Mouse (Mus musculus) hindbrain, embryonic 14.5 days (tissue): Measurements from ENCODE around the gene Srrt. TPM values are rescaled to one million over a fixed set of nuclear protein-coding genes. Genes with fewer than 3 reads are reported as not detected.
"Not testable (repeated sequence)": the region's sequence is repeated elsewhere in the genome, so short reads cannot be mapped to it uniquely, and the experiment has no call there.

Experiments
- ATAC-seq: fragments of 200-750 bp; cut with Nextera tagmentation; 2 replicates; pipeline ENCODE4 v1.8.0; 2017; ENCODE audit warnings: moderate number of reproducible peaks, mild to moderate bottlenecking, moderate TSS enrichment, moderate library complexity; ENCODE audit not compliant: low FRiP score
- DNase-seq: peaks from one replicate; pipeline ENCODE4 v3.0.0-alpha.2; 2015; ENCODE audit warnings: low spot score
- H3K27ac ChIP-seq: fragments of 300-500 bp; sonication (generic); 2 replicates; pipeline ENCODE4 v1.5.1; 2014; ENCODE audit warnings: mild to moderate bottlenecking, moderate library complexity
- H3K27me3 ChIP-seq: fragments of 300-500 bp; sonication (generic); 2 replicates; pipeline ENCODE4 v1.6.1; 2014; ENCODE audit warnings: mild to moderate bottlenecking, low read length, mixed read lengths; ENCODE audit not compliant: control insufficient read depth, insufficient read depth
- H3K36me3 ChIP-seq: fragments of 300-500 bp; sonication (generic); replicated peaks from 2 replicates; pipeline ENCODE4 v1.6.1; 2014; ENCODE audit not compliant: control insufficient read depth, insufficient read depth
- H3K4me1 ChIP-seq: fragments of 300-500 bp; sonication (generic); replicated peaks from 2 replicates; pipeline ENCODE4 v1.6.1; 2014; ENCODE audit warnings: antibody characterized with exemption, low read length, mixed read lengths; ENCODE audit not compliant: control insufficient read depth, insufficient read depth
- H3K4me2 ChIP-seq: fragments of 300-500 bp; sonication (generic); replicated peaks from 2 replicates; pipeline ENCODE4 v1.6.1; 2014; ENCODE audit warnings: mild to moderate bottlenecking, moderate library complexity
- H3K4me3 ChIP-seq: fragments of 300-500 bp; sonication (generic); replicated peaks from 2 replicates; pipeline ENCODE4 v1.5.1; 2014; ENCODE audit warnings: mild to moderate bottlenecking, low read length
- H3K9ac ChIP-seq: fragments of 300-500 bp; sonication (generic); 2 replicates; pipeline ENCODE4 v1.6.1; 2014
- H3K9me3 ChIP-seq: fragments of 300-500 bp; sonication (generic); 2 replicates; pipeline ENCODE4 v1.6.1; 2016; ENCODE audit warnings: low read length; ENCODE audit not compliant: control insufficient read depth
- WGBS: fragments of 180-500 bp; shearing (Covaris S2); extraction: QIAGEN DNeasy Blood & Tissue Kit; methylation state at CpG from one replicate; pipeline ENCODE4 v1.1.7; 2014; 5-methylcytosine and 5-hydroxymethylcytosine counted together
- polyA plus RNA-seq: library from polyadenylated mRNA; unstranded; fragments of >200 nt; fragmentation: Nextera tagmentation; extraction: Ambion mirVana; gene quantifications from 2 replicates; pipeline ENCODE4 v1.2.1, GENCODE M21; 2014

The Srrt gene
- polyA plus RNA-seq, 1 experiment from 2014 or later = 75.0 TPM

DNA sequence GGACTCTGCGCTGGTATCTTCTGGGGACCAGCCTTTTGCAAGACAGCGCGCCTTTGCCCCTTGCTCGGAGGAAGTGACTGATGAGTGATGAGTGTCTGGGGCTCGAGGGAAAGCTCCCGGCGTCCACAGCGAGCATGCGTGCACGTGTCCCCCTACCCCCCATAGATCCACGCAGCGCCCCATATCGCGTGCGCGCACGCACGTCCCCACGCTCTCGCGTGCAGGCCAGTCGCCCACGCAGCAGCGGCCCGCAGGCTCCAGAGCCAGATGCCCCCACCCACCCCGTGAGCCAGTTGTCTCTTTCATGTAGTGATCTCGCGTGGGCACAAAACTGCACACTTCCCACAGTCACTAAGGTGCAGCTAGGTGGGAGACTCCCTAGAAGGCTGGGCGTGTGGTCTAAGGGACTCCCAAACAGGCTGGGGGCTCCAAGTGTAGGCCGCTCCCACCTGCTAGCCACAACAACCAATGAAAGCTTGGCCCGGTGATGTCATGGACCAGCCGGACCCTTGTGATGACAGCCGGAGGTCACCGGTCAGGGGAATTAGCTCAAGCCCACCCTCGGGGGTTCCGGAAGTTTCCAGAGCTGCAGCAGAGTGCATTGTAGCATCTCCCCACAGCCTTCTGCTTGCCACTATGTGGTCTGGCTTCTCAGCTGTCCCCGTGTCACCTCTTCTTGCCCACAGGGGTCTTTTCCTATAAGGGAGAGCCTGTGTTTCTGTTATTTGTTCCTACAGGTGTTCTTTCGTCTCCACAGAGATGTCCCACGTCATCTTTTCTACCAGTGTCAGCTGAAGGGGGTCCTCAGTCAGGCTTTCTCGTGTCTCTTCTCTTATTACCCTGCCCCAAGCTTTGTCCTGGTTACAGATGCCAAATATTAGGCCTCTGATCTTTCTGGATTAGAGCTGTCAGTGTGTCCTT lies 20.2 kb downstream of the Srrt start, which contains the start of gene Ache:
Ache (plus strand) TSS at position 488 of the 921 bp plus-strand sequence.
- peak within 1 kb of the TSS; percentile 97 for H3K4me2 ChIP-seq
- H3K36me3 ChIP-seq = no peaks in the 10 kb centered on the region
- peak within 1 kb of the TSS; percentile 51 for H3K4me3 ChIP-seq
- ATAC-seq (peak; percentile 73), DNase-seq (peak; percentile 59)
- H3K27me3 ChIP-seq = peaks cover 38% of the 10 kb centered on the region
- peaks cover 23% of the 10 kb centered on the region for H3K4me1 ChIP-seq
- peak within 1 kb of the TSS; percentile 68 for H3K9ac ChIP-seq
- peak within 1 kb of the TSS; percentile 77 for H3K27ac ChIP-seq
- WGBS = 1% methylated on average over 39 of the region's 40 CpGs
- H3K9me3 ChIP-seq = no peaks in the 10 kb centered on the region

DNA sequence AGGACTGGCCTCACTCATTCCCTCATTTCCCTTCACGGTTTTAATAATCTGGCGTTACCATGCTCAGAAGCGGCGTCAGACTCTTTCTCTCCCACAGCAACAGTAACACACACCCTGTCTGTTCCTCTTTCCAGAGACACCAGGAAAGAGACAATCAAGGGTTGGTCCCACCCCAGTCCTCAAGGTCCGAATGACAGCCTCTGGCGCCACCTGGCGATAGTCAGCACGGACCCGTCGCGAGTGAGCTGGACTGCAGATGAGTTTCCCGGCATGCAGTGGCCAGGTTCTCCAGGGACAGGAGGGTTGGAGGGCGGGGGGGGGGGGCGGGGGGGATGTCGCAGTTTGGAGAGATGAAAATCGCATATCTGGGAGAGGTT lies 20.8 kb downstream of the Srrt start:
- H3K4me2 ChIP-seq = peak overlapping the region; percentile 97
- no peaks in the 10 kb centered on the region for H3K9me3 ChIP-seq
- H3K4me1 ChIP-seq = peaks cover 23% of the 10 kb centered on the region
- peaks cover 32% of the 10 kb centered on the region for H3K27me3 ChIP-seq
- peak; percentile 89 for DNase-seq
- ATAC-seq = peak; percentile 81
- no peaks in the 10 kb centered on the region for H3K36me3 ChIP-seq
- peak overlapping the region; percentile 77 for H3K27ac ChIP-seq
- peak overlapping the region; percentile 68 for H3K9ac ChIP-seq
- WGBS = under 1% methylated on average over 14 of the region's 16 CpGs
- H3K4me3 ChIP-seq = peak overlapping the region; percentile 51

DNA sequence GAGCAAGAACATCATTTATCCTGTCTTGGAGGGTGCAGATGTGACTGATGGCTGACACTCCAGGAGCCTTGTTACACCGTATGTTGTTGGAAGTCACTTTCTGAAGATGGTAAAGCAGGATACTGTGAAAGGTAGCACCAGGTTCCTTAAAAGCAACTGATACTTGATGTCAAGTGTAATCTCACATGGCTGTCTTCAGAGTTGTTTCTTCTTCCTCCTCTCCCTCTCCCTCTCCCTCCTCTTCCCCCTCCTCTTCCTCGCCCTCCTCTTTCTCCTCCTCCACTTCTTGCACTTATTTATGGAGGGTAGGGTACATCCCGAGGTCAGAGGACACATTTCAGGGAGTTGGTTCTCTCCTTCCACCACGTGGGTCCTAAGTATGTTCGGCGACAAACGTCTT lies 21.5 kb downstream of the Srrt start:
- WGBS = 56% methylated on average over 7 of the region's 7 CpGs
- no peaks in the 10 kb centered on the region for H3K9me3 ChIP-seq
- H3K4me1 ChIP-seq = peaks cover 23% of the 10 kb centered on the region
- peak overlapping the region; percentile 77 for H3K27ac ChIP-seq
- H3K27me3 ChIP-seq = peaks cover 28% of the 10 kb centered on the region
- DNase-seq (no peak), ATAC-seq (no peak)
- H3K9ac ChIP-seq = peak overlapping the region; percentile 68
- H3K36me3 ChIP-seq = no peaks in the 10 kb centered on the region
- no peak overlapping the region for H3K4me3 ChIP-seq
- peak overlapping the region; percentile 97 for H3K4me2 ChIP-seq

DNA sequence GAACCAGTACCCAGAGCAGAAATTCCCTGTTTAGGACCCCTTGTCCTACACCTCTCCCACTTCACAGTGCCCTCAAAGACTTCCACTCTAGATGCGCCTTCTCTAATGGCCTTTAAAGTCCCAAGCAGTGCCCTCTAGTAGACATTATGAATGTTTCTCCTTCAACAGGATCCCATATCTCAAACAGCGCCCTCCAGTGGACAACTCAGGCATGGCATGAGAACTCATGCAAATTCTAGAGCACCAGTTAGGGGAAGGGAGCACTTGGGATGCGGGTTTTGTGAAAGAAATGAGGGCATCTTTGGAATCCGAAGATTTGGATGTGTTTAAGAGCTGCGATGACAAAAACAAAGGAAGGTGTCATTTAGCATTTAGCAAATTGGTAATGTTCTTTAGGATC lies 22.4 kb downstream of the Srrt start:
- 69% methylated on average over 5 of the region's 5 CpGs for WGBS
- Histone ChIP-seq H3K27me3 (peaks cover 19% of the 10 kb centered on the region), H3K4me1 (peaks cover 23% of the 10 kb centered on the region), H3K36me3 (no peaks in the 10 kb centered on the region), H3K4me3 (no peak overlapping the region), H3K4me2 (no peak overlapping the region), H3K9ac (no peak overlapping the region), H3K9me3 (no peaks in the 10 kb centered on the region), H3K27ac (no peak overlapping the region)
- DNase-seq (peak; percentile 44), ATAC-seq (no peak)

DNA sequence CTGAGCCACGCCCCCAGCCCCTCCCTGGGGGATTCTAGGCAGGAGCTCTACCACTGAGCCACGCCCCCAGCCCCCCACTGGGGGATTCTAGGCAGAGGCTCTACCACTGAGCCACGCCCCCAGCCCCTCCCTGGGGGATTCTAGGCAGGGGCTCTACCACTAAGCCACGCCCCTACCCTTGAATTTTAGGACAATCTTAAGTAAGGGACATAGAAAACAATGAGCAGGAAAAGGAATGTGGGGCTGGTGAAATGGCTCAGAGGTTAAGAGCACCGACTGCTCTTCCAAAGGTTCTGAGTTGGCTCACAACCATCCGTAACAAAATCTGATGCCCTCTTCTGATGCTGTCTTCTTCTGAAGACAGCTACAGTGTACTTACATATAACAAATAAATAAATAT lies 23.1 kb downstream of the Srrt start:
- H3K4me2 ChIP-seq, H3K9ac ChIP-seq, H3K9me3 ChIP-seq, H3K36me3 ChIP-seq, DNase-seq, H3K27ac ChIP-seq, H3K4me3 ChIP-seq, ATAC-seq: not testable (repeated sequence)
- 87% methylated on average over 5 of the region's 6 CpGs for WGBS
- Histone ChIP-seq H3K27me3 (peaks cover 12% of the 10 kb centered on the region), H3K4me1 (peaks cover 21% of the 10 kb centered on the region)

DNA sequence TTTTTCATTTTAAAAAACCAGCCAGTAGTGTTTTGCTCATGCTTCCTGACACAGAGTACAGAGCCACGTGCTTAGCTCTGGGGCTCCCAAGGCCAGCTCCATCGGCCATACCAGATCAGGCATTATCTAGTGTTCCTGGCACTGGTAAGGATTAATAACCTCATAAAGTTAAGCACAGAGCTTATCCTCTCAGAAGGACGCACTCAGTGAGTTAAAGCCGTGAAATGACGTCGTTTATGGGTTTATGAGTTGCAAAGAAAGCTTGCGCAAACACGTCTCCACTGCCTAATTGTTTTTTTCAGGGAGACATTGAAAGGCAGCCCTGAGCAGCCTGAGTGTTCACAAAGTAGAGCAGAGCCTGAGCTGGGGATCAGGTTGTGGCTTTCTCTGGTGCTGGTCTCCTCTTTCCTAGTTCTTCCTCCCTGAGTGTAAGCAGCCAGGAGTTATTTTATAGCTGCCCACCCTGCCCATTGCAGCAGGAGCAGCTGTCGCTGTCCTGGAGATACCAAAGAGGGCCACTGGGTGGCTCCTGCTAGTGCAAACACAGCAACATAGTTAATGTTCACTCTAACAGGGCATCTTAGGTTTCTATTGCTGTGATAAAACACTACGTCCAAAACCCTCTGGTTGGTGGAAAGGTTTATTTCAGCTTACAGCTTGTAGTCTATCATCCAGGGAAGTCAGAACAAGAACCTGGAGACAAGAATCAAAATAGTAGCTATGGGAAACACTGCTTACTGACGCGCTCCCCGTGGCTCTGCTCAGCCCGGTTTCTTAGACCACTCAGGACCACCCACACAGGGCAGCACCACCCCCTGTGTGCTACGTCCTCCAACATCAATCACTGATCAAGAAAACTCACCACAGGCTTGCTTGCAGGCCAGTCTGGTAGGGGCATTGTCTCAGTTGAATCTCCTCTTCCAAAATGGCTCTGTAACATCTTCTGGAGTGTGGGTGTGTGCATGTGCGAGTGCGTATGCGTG lies 29.8 kb downstream of the Srrt start:
- H3K9ac ChIP-seq = no peak overlapping the region
- DNase-seq = peak; percentile 72
- H3K9me3 ChIP-seq = no peaks in the 10 kb centered on the region
- H3K4me2 ChIP-seq = peak overlapping the region; percentile 15
- no peak overlapping the region for H3K4me3 ChIP-seq
- H3K27me3 ChIP-seq = no peaks in the 10 kb centered on the region
- no peak overlapping the region for H3K27ac ChIP-seq
- peak; percentile 62; the same call in 1 of the 2 replicates for ATAC-seq
- H3K4me1 ChIP-seq = no peaks in the 10 kb centered on the region
- 49% methylated on average over 18 of the region's 18 CpGs for WGBS
- no peaks in the 10 kb centered on the region for H3K36me3 ChIP-seq

DNA sequence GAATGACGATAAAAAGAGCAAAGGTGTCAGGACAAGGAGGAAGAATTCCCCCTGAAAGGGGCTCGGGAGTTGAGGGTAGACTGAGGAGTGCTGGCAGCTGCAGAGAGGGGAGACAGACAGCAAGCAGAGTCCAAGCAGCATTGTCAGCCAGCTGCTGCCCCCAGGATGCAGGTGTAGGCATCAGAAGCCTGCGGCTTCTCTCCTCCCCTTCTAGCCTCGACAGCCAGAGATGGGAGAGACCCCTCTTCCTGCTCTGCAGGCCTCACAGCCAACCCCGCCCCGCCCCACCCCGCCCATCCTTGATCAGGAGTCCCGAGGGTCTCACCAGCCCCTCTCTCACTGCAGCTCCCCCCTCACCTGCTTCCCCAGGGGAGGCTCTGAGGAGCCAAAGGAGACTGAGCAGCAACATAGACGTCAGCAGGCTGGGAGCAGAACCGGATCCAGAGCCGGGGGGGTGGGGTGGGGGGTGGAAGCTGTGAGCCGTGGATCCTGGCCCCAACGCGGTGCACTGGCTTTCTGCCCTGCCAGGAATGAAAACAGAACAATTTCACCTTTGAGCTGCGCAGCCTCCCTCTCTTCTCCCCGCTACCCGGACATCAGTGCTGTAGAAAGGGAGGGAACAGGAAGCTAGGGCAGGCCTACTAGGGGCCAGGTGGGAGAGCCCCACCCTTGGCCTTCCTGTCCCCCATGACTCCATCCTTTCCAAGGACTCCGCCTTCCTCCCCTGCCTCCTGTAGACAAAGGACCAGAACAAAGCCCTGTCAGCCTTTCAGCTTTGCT lies 39.2 kb downstream of the Srrt start:
- DNase-seq = no peak
- no peaks in the 10 kb centered on the region for H3K27me3 ChIP-seq
- no peak overlapping the region for H3K9ac ChIP-seq
- H3K4me3 ChIP-seq = no peak overlapping the region
- H3K36me3 ChIP-seq = no peaks in the 10 kb centered on the region
- H3K9me3 ChIP-seq = no peaks in the 10 kb centered on the region
- H3K27ac ChIP-seq = no peak overlapping the region
- H3K4me2 ChIP-seq = peak overlapping the region; percentile 15; the same call in 1 of the 2 replicates
- no peak for ATAC-seq
- H3K4me1 ChIP-seq = peaks cover 6% of the 10 kb centered on the region; the same call in 1 of the 2 replicates
- WGBS = 33% methylated on average over 15 of the region's 18 CpGs

DNA sequence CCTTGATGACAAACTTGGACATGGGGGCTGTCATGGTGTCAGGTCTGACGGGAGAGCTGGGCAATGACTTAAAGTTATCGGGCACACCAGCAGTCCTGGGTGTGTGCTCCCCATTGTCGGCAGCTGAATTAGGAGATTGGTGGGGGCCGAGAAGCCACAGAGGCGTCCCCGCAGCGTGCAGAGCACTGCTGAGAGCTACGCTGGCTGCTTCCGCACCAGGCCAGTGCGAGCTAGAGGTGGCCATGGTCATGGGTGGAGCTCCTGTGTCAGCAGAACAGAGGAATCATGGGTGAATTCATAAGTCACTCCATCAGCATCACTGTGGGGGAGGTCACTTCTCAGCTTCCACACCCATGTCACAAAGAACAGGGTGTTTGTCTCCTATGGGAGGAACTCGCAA lies 42.7 kb downstream of the Srrt start:
- no peaks in the 10 kb centered on the region for H3K27me3 ChIP-seq
- no peak overlapping the region for H3K27ac ChIP-seq
- H3K4me2 ChIP-seq = no peak overlapping the region
- WGBS = 96% methylated on average over 11 of the region's 11 CpGs
- no peak for DNase-seq
- no peaks in the 10 kb centered on the region for H3K36me3 ChIP-seq
- no peak for ATAC-seq
- peaks cover 6% of the 10 kb centered on the region; the same call in 1 of the 2 replicates for H3K4me1 ChIP-seq
- H3K4me3 ChIP-seq = no peak overlapping the region
- H3K9me3 ChIP-seq = no peaks in the 10 kb centered on the region
- H3K9ac ChIP-seq = no peak overlapping the region
